ENCODE assay signal across 8 mouse cellular contexts in genomic region chr10:85624504-85625169, GRCm38 (mm10).
A peak's percentile ranks its signal among the peaks of the same experiment; 100 is the strongest.
DNase-seq lines count a peak whose midpoint lies in the region; ATAC-seq lines count a peak whose summit lies in the region.

No protein-coding gene starts in this region.

- H3K36me3 ChIP-seq in embryonic facial prominence, embryonic 13.5 days, result no peaks in the 10 kb centered on the region
- H3K36me3 ChIP-seq in heart, embryonic 13.5 days, result no peaks in the 10 kb centered on the region
- H3K36me3 ChIP-seq in kidney, embryonic 16.5 days (ENCODE audit: insufficient read depth, low read length), result no peaks in the 10 kb centered on the region
- H3K36me3 ChIP-seq in limb, embryonic 15.5 days, result no peaks in the 10 kb centered on the region
- no peaks in the 10 kb centered on the region for H3K36me3 ChIP-seq in midbrain, embryonic 16.5 days (ENCODE audit: control insufficient read depth, insufficient read depth, low read length)
- H3K36me3 ChIP-seq in stomach, embryonic 16.5 days (ENCODE audit: control insufficient read depth, insufficient read depth, low read length), result no peaks in the 10 kb centered on the region

- no peak overlapping the region for H3K27ac ChIP-seq in embryonic facial prominence, embryonic 13.5 days
- no peak overlapping the region for H3K27ac ChIP-seq in heart, embryonic 13.5 days (replicated peaks)
- no peak overlapping the region for H3K27ac ChIP-seq in kidney, embryonic 16.5 days (ENCODE audit: low read length)
- H3K27ac ChIP-seq in limb, embryonic 15.5 days, result no peak overlapping the region
- H3K27ac ChIP-seq in midbrain, embryonic 16.5 days (ENCODE audit: low read length), result peak overlapping the region; percentile 77
- H3K27ac ChIP-seq in stomach, embryonic 16.5 days (ENCODE audit: low read length), result no peak overlapping the region

- no peak for ATAC-seq in embryonic facial prominence, embryonic 13.5 days (ENCODE audit: insufficient number of reproducible peaks, insufficient read depth, low FRiP score, low TSS enrichment, low read depth)
- no peak for ATAC-seq in heart, embryonic 13.5 days (ENCODE audit: extremely low read depth, insufficient number of reproducible peaks, low FRiP score, low TSS enrichment)
- peak; percentile 83; the same call in 1 of the 2 replicates for ATAC-seq in kidney, embryonic 16.5 days (ENCODE audit: low FRiP score, low TSS enrichment)
- no peak for ATAC-seq in limb, embryonic 15.5 days (ENCODE audit: insufficient number of reproducible peaks, low FRiP score, low TSS enrichment, low read depth)
- ATAC-seq in midbrain, embryonic 16.5 days, result peak; percentile 93
- ATAC-seq in stomach, embryonic 16.5 days (ENCODE audit: insufficient read depth, low FRiP score), result no peak; the same call in 1 of the 2 replicates

- H3K4me1 ChIP-seq in embryonic facial prominence, embryonic 13.5 days, result 0 out of 2 replicates have a peak, but pooled peaks cover 4% of the 10 kb centered on the region
- no peaks in the 10 kb centered on the region; the same call in 1 of the 2 replicates for H3K4me1 ChIP-seq in heart, embryonic 13.5 days
- peaks cover 4% of the 10 kb centered on the region; the same call in 1 of the 2 replicates for H3K4me1 ChIP-seq in kidney, embryonic 16.5 days (ENCODE audit: insufficient read depth, low read length)
- peaks cover 6% of the 10 kb centered on the region; the same call in 1 of the 2 replicates for H3K4me1 ChIP-seq in limb, embryonic 15.5 days
- peaks cover 2% of the 10 kb centered on the region; the same call in 1 of the 2 replicates for H3K4me1 ChIP-seq in midbrain, embryonic 16.5 days (ENCODE audit: control insufficient read depth, insufficient read depth, low read length)
- H3K4me1 ChIP-seq in stomach, embryonic 16.5 days (ENCODE audit: control insufficient read depth, insufficient read depth, low read length), result no peaks in the 10 kb centered on the region

- peak overlapping the region; percentile 75 for H3K4me2 ChIP-seq in embryonic facial prominence, embryonic 13.5 days
- H3K4me2 ChIP-seq in heart, embryonic 13.5 days, result peak overlapping the region; percentile 78
- H3K4me2 ChIP-seq in kidney, embryonic 16.5 days (replicated peaks; ENCODE audit: low read depth, low read length), result peak overlapping the region; percentile 73
- H3K4me2 ChIP-seq in limb, embryonic 15.5 days, result peak overlapping the region; percentile 85
- H3K4me2 ChIP-seq in midbrain, embryonic 16.5 days (ENCODE audit: low read length), result peak overlapping the region; percentile 77
- H3K4me2 ChIP-seq in stomach, embryonic 16.5 days (ENCODE audit: low read depth, low read length), result peak overlapping the region; percentile 78

- no peaks in the 10 kb centered on the region for H3K9me3 ChIP-seq in embryonic facial prominence, embryonic 13.5 days
- H3K9me3 ChIP-seq in heart, embryonic 13.5 days, result no peaks in the 10 kb centered on the region
- no peaks in the 10 kb centered on the region for H3K9me3 ChIP-seq in kidney, embryonic 16.5 days (ENCODE audit: low read length)
- no peaks in the 10 kb centered on the region for H3K9me3 ChIP-seq in limb, embryonic 15.5 days
- H3K9me3 ChIP-seq in midbrain, embryonic 16.5 days (replicated peaks; ENCODE audit: control insufficient read depth, low read length, poor library complexity, severe bottlenecking), result no peaks in the 10 kb centered on the region
- no peaks in the 10 kb centered on the region for H3K9me3 ChIP-seq in stomach, embryonic 16.5 days (replicated peaks; ENCODE audit: control insufficient read depth, low read length)

- peak overlapping the region; percentile 43 for H3K4me3 ChIP-seq in embryonic facial prominence, embryonic 13.5 days
- H3K4me3 ChIP-seq in heart, embryonic 13.5 days, result peak overlapping the region; percentile 52
- peak overlapping the region; percentile 46 for H3K4me3 ChIP-seq in kidney, embryonic 16.5 days (ENCODE audit: low read length)
- H3K4me3 ChIP-seq in limb, embryonic 15.5 days, result peak overlapping the region; percentile 46
- H3K4me3 ChIP-seq in midbrain, embryonic 16.5 days (ENCODE audit: low read depth, low read length), result peak overlapping the region; percentile 44
- H3K4me3 ChIP-seq in stomach, embryonic 16.5 days (replicated peaks; ENCODE audit: low read length), result peak overlapping the region; percentile 47

- DNase-seq in adrenal gland, adult (ENCODE audit: inconsistent age in 2 of 2, low spot score in 1 of 2), result peak; percentile 60 to 85
- DNase-seq in adrenal gland, postnatal 4 days (ENCODE audit: low spot score in 2 of 2), result no peak

- peak overlapping the region; percentile 58 for H3K9ac ChIP-seq in embryonic facial prominence, embryonic 13.5 days
- peak overlapping the region; percentile 71 for H3K9ac ChIP-seq in heart, embryonic 13.5 days
- peak overlapping the region; percentile 49; the same call in 1 of the 2 replicates for H3K9ac ChIP-seq in kidney, embryonic 16.5 days (replicated peaks; ENCODE audit: low read length)
- peak overlapping the region; percentile 33; the same call in 1 of the 2 replicates for H3K9ac ChIP-seq in limb, embryonic 15.5 days
- peak overlapping the region; percentile 64 for H3K9ac ChIP-seq in midbrain, embryonic 16.5 days (ENCODE audit: low read depth, low read length)
- H3K9ac ChIP-seq in stomach, embryonic 16.5 days (ENCODE audit: low read length), result peak overlapping the region; percentile 54

- WGBS in embryonic facial prominence, embryonic 13.5 days, result 2% methylated on average over 31 of the region's 31 CpGs
- 4% methylated on average over 31 of the region's 31 CpGs for WGBS in heart, embryonic 13.5 days
- 5% methylated on average over 31 of the region's 31 CpGs for WGBS in kidney, embryonic 16.5 days
- WGBS in limb, embryonic 15.5 days, result 5% methylated on average over 31 of the region's 31 CpGs
- 4% methylated on average over 31 of the region's 31 CpGs for WGBS in midbrain, embryonic 16.5 days
- WGBS in stomach, embryonic 16.5 days, result 3% methylated on average over 31 of the region's 31 CpGs

- no peaks in the 10 kb centered on the region for H3K27me3 ChIP-seq in embryonic facial prominence, embryonic 13.5 days
- H3K27me3 ChIP-seq in heart, embryonic 13.5 days (replicated peaks), result peaks cover 38% of the 10 kb centered on the region
- H3K27me3 ChIP-seq in kidney, embryonic 16.5 days (ENCODE audit: insufficient read depth, low read length), result no peaks in the 10 kb centered on the region
- no peaks in the 10 kb centered on the region for H3K27me3 ChIP-seq in limb, embryonic 15.5 days
- H3K27me3 ChIP-seq in midbrain, embryonic 16.5 days (ENCODE audit: control insufficient read depth, insufficient read depth, low read depth, low read length), result no peaks in the 10 kb centered on the region
- no peaks in the 10 kb centered on the region for H3K27me3 ChIP-seq in stomach, embryonic 16.5 days (ENCODE audit: control insufficient read depth, insufficient read depth, low read length)

Comparison
In these comparisons a context has a peak if more than half of its experiments do, and no peak if none do; other contexts are left out.
1. DNase-seq: peak in adrenal gland, adult (2 of 2); none in adrenal gland, postnatal 4 days (0 of 2).
2. ATAC-seq: peak in kidney, embryonic 16.5 days (single experiment) and midbrain, embryonic 16.5 days (single experiment); none in embryonic facial prominence, embryonic 13.5 days (single experiment), heart, embryonic 13.5 days (single experiment), limb, embryonic 15.5 days (single experiment) and stomach, embryonic 16.5 days (single experiment).
3. Peak in every context shown above with its lines, with median percentiles within 50 percentile points of each other: H3K4me2 ChIP-seq, H3K4me3 ChIP-seq and H3K9ac ChIP-seq.